Mouse (Mus musculus): ENCODE measurements at regions not wholly inside any gene's neighbourhood (a gene's known extent, or its start where the extent isn't known, plus 50 kb on each side); places are given as distances from the start of the nearest gene placed in this dataset.

DNA sequence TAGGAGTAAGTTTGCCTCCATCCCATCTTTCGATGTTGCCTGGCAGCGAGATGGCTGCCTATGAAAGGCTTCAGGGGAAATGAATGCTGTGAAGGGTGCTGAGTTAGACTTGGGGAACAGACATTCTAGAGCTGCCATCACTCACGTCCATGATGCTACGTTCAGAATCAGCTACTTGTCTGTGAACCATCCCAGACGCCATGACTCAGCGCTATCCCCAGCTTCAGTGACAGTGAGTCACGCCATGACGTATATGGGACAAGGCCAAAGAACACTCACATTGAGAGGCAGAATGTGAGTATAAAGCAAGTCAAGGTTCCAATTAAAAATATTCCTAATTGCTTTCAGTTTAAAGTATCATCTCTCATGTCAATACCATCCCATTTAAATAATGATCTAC is 52.4 kb upstream of the Gm10234 start:
- TF ChIP-seq POLR2A (IDR thresholded peaks at IDR 0.05; ENCODE audit: insufficient read length, low read depth): no peak
- TF ChIP-seq MYOD1 (IDR thresholded peaks at IDR 0.05; ENCODE audit: control insufficient read depth in 1 of 3, insufficient read length in 2 of 3, low read depth in 2 of 3): no peak
- TF ChIP-seq SRF (IDR thresholded peaks at IDR 0.05; ENCODE audit: control insufficient read depth, insufficient read length, low read depth): no peak
- no peak for TF ChIP-seq USF1 (IDR thresholded peaks at IDR 0.05; ENCODE audit: low read depth)
- TF ChIP-seq MAX (IDR thresholded peaks at IDR 0.05; ENCODE audit: low read depth): no peak
- no peak for TF ChIP-seq E2F4 (IDR thresholded peaks at IDR 0.05; ENCODE audit: insufficient read depth)
- TF ChIP-seq MYOG (IDR thresholded peaks at IDR 0.05; ENCODE audit: control insufficient read depth in 1 of 3, insufficient read depth in 1 of 3, insufficient read length in 2 of 3, low read depth in 2 of 3): no peak

Measured in myocyte (in vitro differentiated cells).